Mouse (Mus musculus): ENCODE results near the gene BC030867. TPM values are rescaled to one million over a fixed set of nuclear protein-coding genes. Genes with fewer than 3 reads are reported as not detected.

Gene BC030867
- polyA plus RNA-seq, 1 experiment from 2014 or later, result 19.7 TPM

- Histone ChIP-seq H3K27ac (peak overlapping the region; percentile 99), H3K9ac (peak overlapping the region; percentile 95), H3K4me3 (peak overlapping the region; percentile 85), H3K27me3 (no peaks in the 10 kb centered on the region), H3K4me1 (peaks cover 32% of the 10 kb centered on the region), H3K36me3 (peaks cover 44% of the 10 kb centered on the region), H3K9me3 (no peaks in the 10 kb centered on the region), H3K4me2 (peak overlapping the region; percentile 88)
- no peak for ATAC-seq (ENCODE audit: insufficient number of reproducible peaks, insufficient read depth, low FRiP score, low TSS enrichment, low read depth)
- 63% methylated on average over 12 of the region's 12 CpGs for WGBS
Observed at GRCm38 (mm10) chr11:102294887-102295597, 46.4 kb downstream of the BC030867 start.

- Histone ChIP-seq H3K4me2 (peak overlapping the region; percentile 88), H3K27me3 (no peaks in the 10 kb centered on the region), H3K9me3 (no peaks in the 10 kb centered on the region), H3K4me1 (peaks cover 26% of the 10 kb centered on the region), H3K27ac (peak overlapping the region; percentile 99), H3K36me3 (peaks cover 36% of the 10 kb centered on the region), H3K4me3 (peak overlapping the region; percentile 85), H3K9ac (peak overlapping the region; percentile 95)
- WGBS, result 1% methylated on average over 47 of the region's 73 CpGs
- ATAC-seq (ENCODE audit: insufficient number of reproducible peaks, insufficient read depth, low FRiP score, low TSS enrichment, low read depth), result peak; percentile 1; the same call in 1 of the 2 replicates
Observed at GRCm38 (mm10) chr11:102295598-102296471, 47.2 kb downstream of the BC030867 start.

DNA sequence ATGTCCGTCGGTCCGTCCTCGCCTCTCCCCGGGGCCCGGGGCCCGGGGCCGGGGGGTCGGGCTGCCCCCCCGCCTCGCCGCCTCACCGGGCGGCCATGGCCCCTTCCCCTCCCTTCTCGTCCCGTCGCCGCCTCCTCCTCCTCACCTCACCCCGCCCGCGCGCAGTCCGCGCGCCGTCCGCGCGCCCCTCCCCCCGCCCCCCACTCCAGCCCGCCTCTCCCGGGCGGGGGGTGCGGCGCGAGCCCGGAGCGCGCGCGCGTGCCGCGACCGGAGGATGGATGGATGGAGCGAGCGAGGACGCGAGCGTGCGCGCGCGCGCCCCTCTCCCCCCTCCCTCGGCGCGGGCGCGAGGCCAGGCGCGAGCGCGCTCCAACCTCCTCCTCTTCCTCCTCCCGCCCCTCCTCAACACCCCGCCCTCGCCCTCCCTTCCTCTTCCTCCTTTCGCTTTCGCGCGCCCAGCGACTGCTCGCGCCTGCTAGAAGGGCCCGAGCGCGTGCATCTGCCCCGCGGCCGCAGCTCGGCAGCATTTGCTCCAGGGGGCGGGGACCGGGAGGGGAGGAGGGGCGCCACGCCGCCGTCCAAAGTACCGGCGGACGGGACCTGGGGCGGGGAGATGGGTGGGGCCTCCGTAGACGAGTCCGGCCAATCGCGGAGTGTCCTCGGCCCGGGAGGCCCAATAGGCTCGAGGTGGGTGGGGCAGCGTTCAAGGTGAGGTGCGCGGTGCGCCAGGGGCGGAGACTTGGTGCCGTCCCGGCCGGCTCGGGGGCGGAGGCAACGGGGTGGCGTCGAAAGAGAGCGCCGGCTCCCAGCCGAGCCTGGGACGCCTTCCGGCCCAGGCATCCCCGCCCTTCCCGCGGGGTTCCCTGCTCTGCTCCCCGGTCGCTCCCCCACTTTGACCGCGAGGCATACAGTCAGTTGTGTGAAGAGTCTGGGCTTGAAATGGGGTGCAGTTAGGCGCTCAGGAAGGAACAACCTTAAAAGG, 48.1 kb downstream of the BC030867 start, which contains the start of gene Atxn7l3:
Gene Atxn7l3, minus strand, starts transcription at position 141 of the 982 bp plus-strand sequence.
- ATAC-seq (ENCODE audit: insufficient number of reproducible peaks, insufficient read depth, low FRiP score, low TSS enrichment, low read depth), result peak; percentile 93
- Histone ChIP-seq H3K27me3 (no peaks in the 10 kb centered on the region), H3K36me3 (peaks cover 27% of the 10 kb centered on the region), H3K4me3 (peak within 1 kb of the TSS; percentile 85), H3K9me3 (no peaks in the 10 kb centered on the region), H3K4me2 (peak within 1 kb of the TSS; percentile 88), H3K4me1 (peaks cover 23% of the 10 kb centered on the region), H3K27ac (peak within 1 kb of the TSS; percentile 99), H3K9ac (peak within 1 kb of the TSS; percentile 95)
- 0% methylated on average over 60 of the region's 125 CpGs for WGBS

DNA sequence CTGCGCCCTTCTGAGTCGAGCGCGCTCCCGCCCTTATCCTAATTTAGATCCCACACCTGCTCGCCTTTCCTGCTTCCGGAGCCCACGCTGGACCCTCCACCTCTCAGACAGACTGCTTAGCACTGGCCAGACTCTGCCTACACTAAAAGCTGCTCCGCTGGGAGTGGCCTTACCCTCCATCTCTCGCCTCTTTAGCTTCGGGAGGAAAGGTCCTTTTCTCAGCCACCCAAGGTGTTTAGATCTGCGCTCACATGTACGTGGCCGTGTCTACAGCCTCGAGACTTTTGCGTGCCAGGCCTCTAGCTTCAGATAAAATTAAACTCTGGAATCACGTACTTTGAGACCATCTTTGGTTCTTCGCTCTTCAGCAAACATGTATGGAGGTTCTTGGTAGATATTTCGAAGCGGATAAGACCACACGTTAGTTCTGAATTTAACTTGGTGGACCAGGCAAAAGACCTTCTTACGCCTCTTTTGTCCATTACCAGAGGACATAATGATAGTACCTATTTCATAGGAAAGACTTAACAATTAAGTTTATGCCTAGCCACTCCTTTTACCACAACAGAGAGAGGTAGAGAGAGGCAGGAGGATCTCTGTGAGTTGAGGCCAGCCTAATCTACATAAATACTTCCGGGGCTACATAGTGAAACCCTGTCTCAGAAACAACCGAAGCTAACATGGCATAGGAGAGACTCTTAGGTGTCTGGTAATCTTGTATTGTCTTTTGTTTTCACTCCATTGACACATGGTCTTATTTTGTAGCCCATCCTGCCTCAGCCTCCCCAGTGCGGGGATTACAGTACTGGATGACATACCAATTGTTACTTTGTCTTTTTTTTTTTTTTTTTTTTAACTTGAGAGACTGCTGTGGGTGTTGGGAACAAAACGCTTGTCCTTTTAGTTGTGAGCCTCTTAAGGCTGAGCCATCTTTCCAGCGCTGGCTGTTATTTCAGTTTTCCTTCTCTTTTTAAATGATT, 49.2 kb downstream of the BC030867 start:
- WGBS, result 27% methylated on average over 27 of the region's 27 CpGs
- Histone ChIP-seq H3K4me1 (peaks cover 23% of the 10 kb centered on the region), H3K27ac (peak overlapping the region; percentile 99), H3K36me3 (peaks cover 16% of the 10 kb centered on the region), H3K9me3 (no peaks in the 10 kb centered on the region), H3K9ac (peak overlapping the region; percentile 95), H3K27me3 (no peaks in the 10 kb centered on the region), H3K4me3 (peak overlapping the region; percentile 85), H3K4me2 (peak overlapping the region; percentile 88)
- ATAC-seq (ENCODE audit: insufficient number of reproducible peaks, insufficient read depth, low FRiP score, low TSS enrichment, low read depth), result peak; percentile 15; the same call in 1 of the 2 replicates

- ATAC-seq (ENCODE audit: insufficient number of reproducible peaks, insufficient read depth, low FRiP score, low TSS enrichment, low read depth), result no peak
- Histone ChIP-seq H3K36me3 (no peaks in the 10 kb centered on the region), H3K4me3 (no peak overlapping the region), H3K9ac (no peak overlapping the region), H3K4me1 (peaks cover 13% of the 10 kb centered on the region), H3K9me3 (no peaks in the 10 kb centered on the region), H3K27ac (no peak overlapping the region), H3K27me3 (no peaks in the 10 kb centered on the region), H3K4me2 (no peak overlapping the region)
- WGBS, result 11% methylated on average over 1 of the region's 1 CpGs
Observed at GRCm38 (mm10) chr11:102299839-102300238, 51.2 kb downstream of the BC030867 start.

DNA sequence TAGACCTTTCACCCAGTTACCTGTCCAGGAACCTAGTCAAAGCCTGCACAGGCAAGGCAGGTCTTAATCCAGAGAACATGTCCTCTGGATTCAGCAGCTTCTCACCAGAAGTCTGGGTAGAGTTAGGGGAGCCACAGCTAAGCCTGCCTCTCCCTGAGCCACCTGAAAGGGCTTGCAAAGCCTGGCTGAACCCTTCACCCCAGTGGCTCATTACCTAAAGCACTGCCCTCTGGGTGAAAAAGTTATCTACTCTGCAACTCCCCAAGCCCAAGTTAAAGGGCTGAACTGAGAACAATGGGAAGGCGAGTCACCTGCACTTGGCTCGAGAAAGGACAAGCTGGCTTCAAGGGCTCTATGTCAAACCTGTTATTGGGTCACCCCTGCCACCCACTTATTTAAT, 55.5 kb downstream of the BC030867 start:
- no peak for ATAC-seq (ENCODE audit: insufficient number of reproducible peaks, insufficient read depth, low FRiP score, low TSS enrichment, low read depth)
- Histone ChIP-seq H3K9me3 (no peaks in the 10 kb centered on the region), H3K27ac (no peak overlapping the region), H3K36me3 (peaks cover 25% of the 10 kb centered on the region), H3K27me3 (no peaks in the 10 kb centered on the region), H3K9ac (no peak overlapping the region), H3K4me1 (peaks cover 6% of the 10 kb centered on the region), H3K4me2 (no peak overlapping the region), H3K4me3 (no peak overlapping the region)
- 46% methylated on average over 2 of the region's 2 CpGs for WGBS

DNA sequence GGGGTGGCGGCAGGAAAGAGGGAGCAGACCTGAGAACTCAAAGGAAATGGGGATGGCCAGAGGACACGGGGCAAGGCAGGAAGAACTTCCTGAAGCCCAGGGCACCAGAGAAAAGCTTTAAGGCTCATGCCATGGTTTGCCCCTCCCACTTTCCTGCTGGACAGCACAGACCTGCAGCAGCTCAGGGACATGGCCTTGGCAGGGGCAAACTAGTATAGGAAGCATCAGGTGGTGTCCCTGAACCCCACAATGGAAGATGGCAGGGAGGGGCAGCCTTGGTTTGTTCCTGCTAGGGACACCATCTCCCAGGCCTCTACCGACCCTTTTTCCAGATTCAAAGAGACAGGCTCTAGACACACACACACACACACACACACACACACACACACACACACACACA, 56.7 kb downstream of the BC030867 start:
- peaks cover 35% of the 10 kb centered on the region for H3K36me3 ChIP-seq
- WGBS, result 49% methylated on average over 3 of the region's 3 CpGs
- no peak overlapping the region for H3K27ac ChIP-seq
- no peak overlapping the region for H3K4me2 ChIP-seq
- no peak for ATAC-seq (ENCODE audit: insufficient number of reproducible peaks, insufficient read depth, low FRiP score, low TSS enrichment, low read depth)
- no peak overlapping the region for H3K4me3 ChIP-seq
- H3K9me3 ChIP-seq, result no peaks in the 10 kb centered on the region
- H3K9ac ChIP-seq, result no peak overlapping the region
- H3K27me3 ChIP-seq, result no peaks in the 10 kb centered on the region
- H3K4me1 ChIP-seq, result peaks cover 18% of the 10 kb centered on the region

DNA sequence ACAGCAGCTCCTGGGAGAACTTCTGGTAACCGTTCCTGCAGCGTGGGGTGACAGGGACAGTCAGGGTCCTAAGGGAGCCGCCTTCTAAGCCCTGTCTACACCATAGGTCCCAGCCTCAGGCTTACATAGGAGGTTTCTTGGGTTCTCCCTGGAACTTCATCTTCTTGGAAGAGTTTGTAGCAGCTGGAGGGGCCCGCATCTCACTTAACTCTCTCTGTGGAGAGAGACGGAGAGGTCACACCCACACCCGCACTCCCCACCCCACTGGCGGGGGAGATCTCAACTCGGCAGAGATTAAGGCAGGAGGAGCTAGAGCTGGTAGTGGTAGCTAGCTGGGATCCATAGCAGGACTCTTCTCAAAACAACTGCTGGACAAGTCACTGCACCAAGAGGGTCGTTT, 59.4 kb downstream of the BC030867 start:
- H3K4me2 ChIP-seq, result no peak overlapping the region
- peaks cover 31% of the 10 kb centered on the region for H3K4me1 ChIP-seq
- 86% methylated on average over 9 of the region's 9 CpGs for WGBS
- H3K36me3 ChIP-seq, result peaks cover 63% of the 10 kb centered on the region
- no peak overlapping the region for H3K27ac ChIP-seq
- ATAC-seq (ENCODE audit: insufficient number of reproducible peaks, insufficient read depth, low FRiP score, low TSS enrichment, low read depth), result no peak
- H3K9me3 ChIP-seq, result no peaks in the 10 kb centered on the region
- no peak overlapping the region for H3K9ac ChIP-seq
- H3K27me3 ChIP-seq, result no peaks in the 10 kb centered on the region
- no peak overlapping the region for H3K4me3 ChIP-seq

DNA sequence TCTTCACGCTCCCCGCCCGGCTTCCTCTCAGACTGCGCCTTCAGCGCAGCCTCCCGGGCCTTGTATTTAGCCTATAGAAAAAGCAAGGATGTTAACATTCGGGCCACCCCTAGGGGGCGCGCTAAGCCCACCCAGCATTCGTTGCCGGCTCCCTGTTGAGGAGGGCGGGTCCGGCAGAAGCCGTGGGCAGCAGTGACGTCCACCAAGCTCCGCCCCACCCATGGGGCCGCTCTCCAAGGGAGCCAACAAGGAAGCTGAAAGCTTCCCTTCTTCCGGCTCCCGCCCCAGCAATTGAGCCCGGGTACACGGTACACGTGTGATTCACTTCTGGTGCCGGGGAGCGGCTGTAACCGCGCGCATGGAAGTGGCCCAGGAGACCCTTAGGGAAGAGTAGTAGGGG, 60.3 kb downstream of the BC030867 start:
- H3K27me3 ChIP-seq, result no peaks in the 10 kb centered on the region
- WGBS, result under 1% methylated on average over 27 of the region's 27 CpGs
- peak overlapping the region; percentile 81 for H3K27ac ChIP-seq
- peak overlapping the region; percentile 63 for H3K4me2 ChIP-seq
- H3K4me3 ChIP-seq, result peak overlapping the region; percentile 43
- peaks cover 71% of the 10 kb centered on the region for H3K36me3 ChIP-seq
- H3K4me1 ChIP-seq, result peaks cover 31% of the 10 kb centered on the region
- H3K9me3 ChIP-seq, result no peaks in the 10 kb centered on the region
- peak overlapping the region; percentile 63 for H3K9ac ChIP-seq
- peak; percentile 86 for ATAC-seq (ENCODE audit: insufficient number of reproducible peaks, insufficient read depth, low FRiP score, low TSS enrichment, low read depth)
